Mouse (Mus musculus) midbrain, embryonic 11.5 days (tissue): ENCODE results near the gene Pias1. TPM values are rescaled to one million over a fixed set of nuclear protein-coding genes. Genes with fewer than 3 reads are reported as not detected.

Experiments
- ATAC-seq: fragments of 200-750 bp; cut with Nextera tagmentation; 2 replicates; pipeline ENCODE4 v1.8.0; 2017; ENCODE audit warnings: moderate TSS enrichment, moderate library complexity; ENCODE audit not compliant: low FRiP score
- DNase-seq: peaks from one replicate; pipeline ENCODE4 v3.0.0; 2015; ENCODE audit warnings: low spot score; ENCODE audit errors: missing footprints
- H3K27ac ChIP-seq: fragments of 300-500 bp; sonication (generic); 2 replicates; pipeline ENCODE4 v1.5.1; 2014; ENCODE audit warnings: low read depth, low read length
- H3K27me3 ChIP-seq: fragments of 300-500 bp; sonication (generic); 2 replicates; pipeline ENCODE4 v1.6.1; 2014; ENCODE audit warnings: mild to moderate bottlenecking, low read length, moderate library complexity, mixed read lengths; ENCODE audit not compliant: control insufficient read depth, insufficient read depth
- H3K36me3 ChIP-seq: fragments of 300-500 bp; sonication (generic); 2 replicates; pipeline ENCODE4 v1.6.1; 2014; ENCODE audit warnings: mild to moderate bottlenecking, low read length, moderate library complexity, mixed read lengths; ENCODE audit not compliant: control insufficient read depth, insufficient read depth
- H3K4me1 ChIP-seq: fragments of 300-500 bp; sonication (generic); 2 replicates; pipeline ENCODE4 v1.6.1; 2014; ENCODE audit warnings: low read length; ENCODE audit not compliant: control insufficient read depth, insufficient read depth
- H3K4me2 ChIP-seq: fragments of 300-500 bp; sonication (generic); 2 replicates; pipeline ENCODE4 v1.6.1; 2014; ENCODE audit warnings: mild to moderate bottlenecking, moderate library complexity
- H3K4me3 ChIP-seq: fragments of 300-500 bp; sonication (generic); 2 replicates; pipeline ENCODE4 v1.5.1; 2014; ENCODE audit warnings: low read depth, low read length
- H3K9ac ChIP-seq: fragments of 300-500 bp; sonication (generic); 2 replicates; pipeline ENCODE4 v1.6.1; 2014; ENCODE audit warnings: low read length
- H3K9me3 ChIP-seq: fragments of 300-500 bp; sonication (generic); 2 replicates; pipeline ENCODE4 v1.6.1; 2016; ENCODE audit warnings: low read length; ENCODE audit not compliant: control insufficient read depth
- WGBS: fragments of 180-500 bp; shearing (Covaris S2); extraction: QIAGEN DNeasy Blood & Tissue Kit; methylation state at CpG from one replicate; pipeline ENCODE4 v1.1.7; 2014; 5-methylcytosine and 5-hydroxymethylcytosine counted together
- polyA plus RNA-seq: library from polyadenylated mRNA; unstranded; fragments of >200 nt; fragmentation: Nextera tagmentation; extraction: Ambion mirVana; gene quantifications from 2 replicates; pipeline ENCODE4 v1.2.1, GENCODE M21; 2014

The Pias1 gene
- polyA plus RNA-seq, 1 experiment from 2014 or later = 73.3 TPM

DNA sequence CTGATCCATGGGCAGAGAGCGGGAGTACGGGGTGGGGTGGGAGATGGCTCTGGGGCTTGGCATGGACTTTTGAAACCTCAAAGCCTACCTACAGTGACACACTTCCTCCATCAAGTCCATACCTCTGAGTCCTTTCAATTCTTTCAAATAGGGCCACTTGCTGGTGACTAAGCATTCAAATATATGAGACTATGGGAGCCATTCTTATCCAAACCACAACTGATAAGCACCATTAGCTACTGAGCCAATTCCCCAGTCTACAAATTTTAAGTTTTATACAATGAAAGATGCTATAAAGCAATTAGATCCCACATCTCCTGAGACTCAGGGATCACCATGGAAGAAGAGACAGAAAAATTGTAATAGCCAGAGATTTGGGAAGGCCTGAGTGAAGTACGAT is 2.4 kb upstream of the Pias1 start:
- Histone ChIP-seq H3K27me3 (no peaks in the 10 kb centered on the region), H3K9me3 (no peaks in the 10 kb centered on the region), H3K4me3 (no peak overlapping the region), H3K4me2 (no peak overlapping the region), H3K4me1 (no peaks in the 10 kb centered on the region), H3K9ac (no peak overlapping the region), H3K27ac (no peak overlapping the region), H3K36me3 (no peaks in the 10 kb centered on the region)
- 96% methylated on average over 3 of the region's 3 CpGs for WGBS
- ATAC-seq = no peak
- DNase-seq = no peak

DNA sequence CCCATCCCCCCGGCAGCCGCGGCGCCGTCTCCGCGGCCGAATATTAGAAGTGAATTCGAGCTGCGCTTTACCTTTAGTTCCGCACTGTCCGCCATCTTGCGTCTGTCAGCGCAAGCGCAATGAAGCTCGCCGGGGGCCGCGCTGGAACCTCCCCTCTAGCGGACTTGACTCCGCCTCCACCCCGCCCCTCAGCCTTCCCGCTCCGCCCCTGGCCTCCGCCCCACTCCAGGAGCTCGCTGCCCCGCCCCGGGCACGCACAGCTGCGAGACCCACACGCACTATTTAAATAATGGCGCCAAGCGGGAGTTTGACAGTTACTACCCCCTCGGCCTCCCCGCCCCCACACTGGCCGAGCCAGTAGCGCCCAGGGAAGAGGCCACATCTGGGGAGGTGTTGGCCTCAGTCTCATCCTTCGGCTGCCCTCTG is 6.9 kb downstream of the Pias1 start:
- ATAC-seq = peak; percentile 96
- peak overlapping the region; percentile 91 for H3K4me3 ChIP-seq
- WGBS = under 1% methylated on average over 36 of the region's 38 CpGs
- peak overlapping the region; percentile 89 for H3K9ac ChIP-seq
- H3K9me3 ChIP-seq = no peaks in the 10 kb centered on the region
- peak overlapping the region; percentile 63 for H3K4me2 ChIP-seq
- peak overlapping the region; percentile 91 for H3K27ac ChIP-seq
- no peaks in the 10 kb centered on the region for H3K27me3 ChIP-seq
- peak; percentile 100 for DNase-seq
- H3K4me1 ChIP-seq = peaks cover 11% of the 10 kb centered on the region
- H3K36me3 ChIP-seq = no peaks in the 10 kb centered on the region

DNA sequence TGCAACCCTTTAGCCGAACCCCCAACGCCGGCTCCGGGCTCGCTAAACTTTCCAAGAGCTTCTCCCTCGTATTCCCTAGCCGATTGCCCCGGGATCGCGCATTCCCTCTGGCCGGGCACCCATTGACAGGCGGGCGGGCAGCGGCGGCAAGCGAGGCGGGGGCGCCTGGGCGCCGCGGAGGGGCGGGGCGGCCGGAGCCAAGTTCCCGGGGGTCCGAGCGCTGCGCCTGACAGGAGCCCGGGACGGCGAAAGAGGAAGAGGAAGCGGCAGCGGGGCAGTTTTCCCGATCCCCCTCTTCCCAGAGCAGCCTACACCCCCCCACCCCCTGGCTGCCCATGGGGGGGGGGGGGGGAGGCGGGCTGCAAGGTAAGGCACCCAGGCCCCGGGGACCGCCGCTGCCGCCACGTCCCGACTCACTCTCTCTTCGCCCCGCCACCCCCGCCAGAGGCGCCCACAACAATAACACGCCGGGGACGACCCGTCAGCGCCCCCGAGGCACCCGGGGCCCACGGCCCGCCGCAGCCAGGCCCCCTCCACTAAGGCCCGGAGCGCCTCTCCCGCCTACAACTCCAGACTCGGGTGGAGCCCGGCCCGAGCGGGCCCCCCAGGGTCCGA is 7.5 kb downstream of the Pias1 start:
- WGBS = 3% methylated on average over 34 of the region's 63 CpGs
- Histone ChIP-seq H3K36me3 (no peaks in the 10 kb centered on the region), H3K9me3 (no peaks in the 10 kb centered on the region), H3K27me3 (no peaks in the 10 kb centered on the region), H3K4me1 (peaks cover 13% of the 10 kb centered on the region), H3K4me2 (peak overlapping the region; percentile 63), H3K27ac (peak overlapping the region; percentile 91), H3K9ac (peak overlapping the region; percentile 89), H3K4me3 (peak overlapping the region; percentile 91)
- DNase-seq (no peak), ATAC-seq (peak; percentile 85)

DNA sequence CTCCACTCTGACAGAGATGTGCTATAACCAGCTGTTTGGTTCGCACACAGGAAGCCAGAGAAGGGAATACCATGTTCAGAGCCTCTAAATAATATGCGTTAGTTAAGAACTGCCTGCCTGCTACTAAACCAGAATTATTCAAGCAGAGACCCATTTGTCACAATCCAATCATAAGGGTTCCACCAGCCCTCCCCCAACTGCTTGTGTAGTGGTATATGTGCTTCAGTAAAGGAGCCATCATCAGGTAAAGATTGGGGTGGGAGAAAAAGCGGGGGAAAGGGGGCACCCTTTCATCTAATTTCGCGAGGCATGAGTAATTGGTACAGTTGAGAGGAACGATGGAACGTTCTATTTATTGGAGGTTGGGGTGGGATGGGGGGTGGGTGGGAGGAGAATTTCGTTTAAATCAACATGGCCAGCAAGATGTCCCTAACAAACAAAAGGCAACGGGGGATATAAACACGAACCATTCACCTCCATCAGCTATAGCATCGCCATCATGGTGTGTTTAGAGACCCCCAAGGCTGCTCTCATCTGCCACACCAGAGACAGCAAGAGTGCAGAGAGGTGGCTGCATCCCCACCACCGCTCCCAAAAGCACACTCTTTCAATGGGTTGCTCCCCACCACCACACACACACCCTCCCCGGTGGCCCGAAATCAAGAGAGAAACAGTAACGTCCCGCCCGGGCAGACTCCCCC is 8.1 kb downstream of the Pias1 start:
- peak overlapping the region; percentile 63 for H3K4me2 ChIP-seq
- no peaks in the 10 kb centered on the region for H3K27me3 ChIP-seq
- peak overlapping the region; percentile 91 for H3K4me3 ChIP-seq
- DNase-seq (peak; percentile 95), ATAC-seq (0 out of 2 replicates have a peak, but pooled peaks have one; percentile 17)
- 3% methylated on average over 17 of the region's 17 CpGs for WGBS
- no peaks in the 10 kb centered on the region for H3K9me3 ChIP-seq
- peak overlapping the region; percentile 91 for H3K27ac ChIP-seq
- peak overlapping the region; percentile 89 for H3K9ac ChIP-seq
- peaks cover 13% of the 10 kb centered on the region for H3K4me1 ChIP-seq
- H3K36me3 ChIP-seq = no peaks in the 10 kb centered on the region

DNA sequence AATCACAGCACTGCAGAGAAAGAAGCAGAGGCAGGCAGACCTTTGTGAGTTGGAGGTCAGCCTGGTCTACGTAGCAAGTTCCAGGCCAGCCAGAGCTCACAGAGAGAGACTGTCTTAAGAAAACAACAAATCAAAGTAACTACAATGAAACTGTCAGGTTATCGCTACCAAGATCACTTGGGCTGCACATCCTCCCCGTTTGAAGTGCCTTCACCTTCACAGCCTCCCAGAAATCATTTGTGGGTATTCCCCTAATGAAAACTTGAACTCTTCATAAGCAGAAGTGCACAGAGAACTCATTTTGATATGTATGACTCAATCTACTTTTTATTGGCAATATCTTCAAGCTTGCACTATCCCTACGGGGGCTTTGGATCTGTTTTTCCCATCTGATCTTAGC is 10.6 kb downstream of the Pias1 start:
- Histone ChIP-seq H3K27me3 (no peaks in the 10 kb centered on the region), H3K4me2 (no peak overlapping the region), H3K36me3 (no peaks in the 10 kb centered on the region), H3K9me3 (no peaks in the 10 kb centered on the region), H3K9ac (no peak overlapping the region), H3K4me3 (no peak overlapping the region), H3K27ac (no peak overlapping the region), H3K4me1 (peaks cover 13% of the 10 kb centered on the region)
- ATAC-seq (no peak), DNase-seq (peak; percentile 77)
- WGBS = 46% methylated on average over 4 of the region's 4 CpGs

DNA sequence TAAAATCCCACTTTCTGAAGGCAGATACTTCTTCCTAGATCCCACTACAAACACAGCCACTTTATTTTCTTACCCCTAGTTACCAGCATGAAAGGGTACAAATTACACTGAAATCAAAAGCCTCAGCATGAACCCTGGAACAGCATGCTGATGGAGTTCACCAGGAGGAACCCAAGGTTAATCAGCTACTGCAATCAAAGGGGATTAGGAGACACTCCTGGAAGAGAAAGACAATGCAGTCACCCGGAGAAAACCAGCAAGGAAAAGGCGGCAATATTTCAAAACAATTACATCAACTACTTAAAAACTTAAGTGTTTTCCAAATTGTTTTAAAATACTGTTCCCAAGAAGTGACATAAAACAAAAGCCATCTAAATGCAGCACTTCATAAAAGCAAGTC is 11.9 kb downstream of the Pias1 start:
- ATAC-seq (no peak), DNase-seq (peak; percentile 78)

DNA sequence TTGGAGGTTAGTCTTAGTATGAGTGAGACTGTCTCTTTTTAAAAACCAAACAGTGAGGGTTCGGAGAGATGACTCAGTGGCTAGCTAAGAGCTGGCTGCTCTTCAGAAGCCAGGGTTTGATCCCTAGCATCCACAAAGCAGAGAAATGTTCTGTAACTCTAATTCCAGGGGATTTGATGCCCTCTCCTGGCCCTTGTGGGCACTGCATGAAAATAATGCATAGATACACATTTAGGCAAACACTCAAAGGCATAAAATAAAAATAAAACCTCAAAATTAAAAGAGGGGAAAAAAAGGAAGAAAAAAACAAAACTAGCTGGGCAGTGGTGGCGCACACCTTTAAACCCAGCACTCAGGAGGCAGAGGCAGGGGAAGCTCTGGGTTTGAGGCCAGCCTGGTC is 13.3 kb downstream of the Pias1 start:
- Histone ChIP-seq H3K36me3 (no peaks in the 10 kb centered on the region), H3K4me1 (peaks cover 11% of the 10 kb centered on the region), H3K9me3 (no peaks in the 10 kb centered on the region), H3K4me3 (no peak overlapping the region), H3K27ac (no peak overlapping the region), H3K9ac (no peak overlapping the region), H3K27me3 (no peaks in the 10 kb centered on the region), H3K4me2 (no peak overlapping the region)
- no peak for ATAC-seq
- DNase-seq = peak; percentile 90
- WGBS = 90% methylated on average over 2 of the region's 2 CpGs

More for the DNA sequence above, 11.9 kb downstream of the Pias1 start:
- Histone ChIP-seq H3K27me3 (no peaks in the 10 kb centered on the region), H3K36me3 (no peaks in the 10 kb centered on the region), H3K4me2 (no peak overlapping the region), H3K9me3 (no peaks in the 10 kb centered on the region), H3K4me3 (no peak overlapping the region), H3K4me1 (peaks cover 13% of the 10 kb centered on the region), H3K9ac (no peak overlapping the region), H3K27ac (no peak overlapping the region)
- 4% methylated on average over 2 of the region's 2 CpGs for WGBS

DNA sequence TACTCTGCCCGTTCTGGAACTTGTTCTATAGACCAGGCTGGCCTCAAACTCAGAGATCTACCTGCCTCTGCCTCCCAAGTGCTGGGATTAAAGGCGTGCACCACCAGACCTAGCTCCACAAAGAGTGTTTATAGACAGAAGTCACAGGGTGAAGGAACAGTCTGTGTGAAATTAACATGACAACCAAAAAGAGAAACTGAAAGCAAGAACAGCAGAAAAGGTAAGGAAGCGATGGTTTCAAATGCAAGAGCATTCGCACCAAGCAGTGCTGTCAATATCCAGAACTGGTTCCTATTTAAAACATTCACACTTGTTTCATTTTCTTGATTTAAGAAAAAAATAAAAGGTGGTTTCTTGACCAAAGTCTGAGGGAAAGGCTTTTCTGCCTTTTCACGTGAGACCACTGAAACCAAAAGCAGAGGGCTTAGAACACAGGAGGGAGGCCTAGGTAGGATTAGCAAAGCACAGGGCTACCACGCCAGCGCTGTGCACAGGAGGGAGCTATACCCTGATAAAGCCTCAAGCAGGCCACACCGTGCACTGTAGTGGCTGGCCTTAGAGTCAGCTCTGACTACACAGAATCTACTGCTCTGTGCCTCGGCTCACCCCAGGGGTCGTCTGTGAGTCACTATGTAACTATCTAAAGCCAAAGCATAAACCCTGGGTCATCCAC is 15.5 kb downstream of the Pias1 start:
- no peaks in the 10 kb centered on the region for H3K9me3 ChIP-seq
- peaks cover 5% of the 10 kb centered on the region for H3K4me1 ChIP-seq
- WGBS = 41% methylated on average over 10 of the region's 10 CpGs
- H3K4me2 ChIP-seq = no peak overlapping the region
- no peak overlapping the region for H3K9ac ChIP-seq
- no peak overlapping the region for H3K27ac ChIP-seq
- H3K4me3 ChIP-seq = no peak overlapping the region
- H3K27me3 ChIP-seq = no peaks in the 10 kb centered on the region
- DNase-seq = no peak
- H3K36me3 ChIP-seq = no peaks in the 10 kb centered on the region
- no peak for ATAC-seq

DNA sequence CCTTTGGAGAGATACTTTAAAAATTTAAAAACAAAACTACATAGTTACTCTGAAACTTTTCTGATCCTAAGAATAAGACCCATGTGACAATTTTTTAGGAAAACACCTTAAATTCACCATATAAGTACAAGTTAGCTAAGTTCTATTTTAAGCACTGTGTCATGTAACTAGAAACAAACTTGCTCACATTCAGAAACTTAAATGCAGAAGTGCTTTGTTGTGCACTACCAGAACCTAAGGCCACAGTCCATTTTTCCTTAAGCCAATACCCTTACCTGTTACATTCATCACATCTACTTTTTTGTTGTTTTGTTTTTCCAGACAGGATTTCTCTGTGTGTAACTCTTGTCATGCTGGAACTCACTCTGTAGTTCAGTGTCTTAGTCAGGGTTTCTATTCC is 17.4 kb downstream of the Pias1 start:
- no peak overlapping the region for H3K9ac ChIP-seq
- no peak for DNase-seq
- no peaks in the 10 kb centered on the region for H3K36me3 ChIP-seq
- no peak overlapping the region for H3K27ac ChIP-seq
- no peak overlapping the region for H3K4me2 ChIP-seq
- no peak for ATAC-seq
- H3K4me3 ChIP-seq = no peak overlapping the region
- H3K27me3 ChIP-seq = no peaks in the 10 kb centered on the region
- H3K9me3 ChIP-seq = no peaks in the 10 kb centered on the region
- H3K4me1 ChIP-seq = no peaks in the 10 kb centered on the region
